Mouse (Mus musculus) forebrain, postnatal 0 days (tissue): ENCODE measurements at regions not wholly inside any gene's neighbourhood (a gene's known extent, or its start where the extent isn't known, plus 50 kb on each side); places are given as distances from the start of the nearest gene placed in this dataset.
A peak's percentile ranks its signal among the peaks of the same experiment; 100 is the strongest.

ENCODE experiments used
- ATAC-seq: fragments of 200-750 bp; cut with Nextera tagmentation; 2 replicates; pipeline ENCODE4 v1.8.0; 2017; ENCODE audit warnings: mild to moderate bottlenecking, moderate library complexity
- DNase-seq: peaks from one replicate; pipeline ENCODE4 v3.0.0-alpha.2; 2015
- H3K27ac ChIP-seq: fragments of 300-500 bp; sonication (generic); 2 replicates; pipeline ENCODE4 v1.5.1; 2014; ENCODE audit warnings: low read depth, mild to moderate bottlenecking, antibody characterized with exemption, low read length, moderate library complexity, mixed read lengths
- H3K27me3 ChIP-seq: fragments of 300-500 bp; sonication (generic); 2 replicates; pipeline ENCODE4 v1.6.1; 2014; ENCODE audit warnings: mild to moderate bottlenecking, low read length, mixed read lengths; ENCODE audit not compliant: insufficient read depth
- H3K36me3 ChIP-seq: fragments of 300-500 bp; sonication (generic); 2 replicates; pipeline ENCODE4 v1.6.1; 2014; ENCODE audit warnings: mild to moderate bottlenecking, moderate library complexity; ENCODE audit not compliant: insufficient read depth
- H3K4me1 ChIP-seq: fragments of 300-500 bp; sonication (generic); 2 replicates; pipeline ENCODE4 v1.6.1; 2014; ENCODE audit warnings: antibody characterized with exemption; ENCODE audit not compliant: insufficient read depth
- H3K4me2 ChIP-seq: fragments of 300-500 bp; sonication (generic); 2 replicates; pipeline ENCODE4 v1.6.1; 2014; ENCODE audit warnings: low read depth, mild to moderate bottlenecking, moderate library complexity
- H3K4me3 ChIP-seq: fragments of 300-500 bp; sonication (generic); 2 replicates; pipeline ENCODE4 v1.5.1; 2014; ENCODE audit warnings: low read depth, low read length, mixed read lengths
- H3K9ac ChIP-seq: fragments of 300-500 bp; sonication (generic); 2 replicates; pipeline ENCODE4 v1.6.1; 2014; ENCODE audit warnings: mild to moderate bottlenecking
- H3K9me3 ChIP-seq: fragments of 300-500 bp; sonication (generic); 2 replicates; pipeline ENCODE4 v1.6.1; 2016; ENCODE audit warnings: low read length
- CTCF ChIP-seq: sonication (generic); IDR thresholded peaks from 2 replicates; pipeline ENCODE4 v1.5.1; 2016; ENCODE audit warnings: antibody characterized with exemption, control low read depth, low read depth
- WGBS: fragments of 180-500 bp; shearing (Covaris S2); extraction: QIAGEN DNeasy Blood & Tissue Kit; methylation state at CpG from one replicate; pipeline ENCODE4 v1.1.7; 2014; 5-methylcytosine and 5-hydroxymethylcytosine counted together

- no peak overlapping the region for H3K9ac ChIP-seq
- no peak; the same call in 1 of the 2 replicates for TF ChIP-seq CTCF
- DNase-seq (no peak), ATAC-seq (no peak)
- H3K4me2 ChIP-seq = no peak overlapping the region
- no peak overlapping the region for H3K4me3 ChIP-seq
- H3K4me1 ChIP-seq = peaks cover 2% of the 10 kb centered on the region
- H3K27me3 ChIP-seq = no peaks in the 10 kb centered on the region
- WGBS = 63% methylated on average over 7 of the region's 7 CpGs
- H3K27ac ChIP-seq = no peak overlapping the region
- H3K9me3 ChIP-seq = no peaks in the 10 kb centered on the region
- no peaks in the 10 kb centered on the region for H3K36me3 ChIP-seq
Observed at GRCm38 (mm10) chr8:112093554-112093953, 78.7 kb upstream of the Gm6793 start.

GRCm38 (mm10) chr8:112092831-112093230 is 78.0 kb upstream of the Gm6793 start:
- ATAC-seq (no peak), DNase-seq (no peak)
- no peak overlapping the region for H3K27ac ChIP-seq
- H3K4me2 ChIP-seq = no peak overlapping the region
- no peak overlapping the region for H3K9ac ChIP-seq
- no peaks in the 10 kb centered on the region for H3K27me3 ChIP-seq
- H3K9me3 ChIP-seq = no peaks in the 10 kb centered on the region
- no peaks in the 10 kb centered on the region for H3K36me3 ChIP-seq
- no peak overlapping the region for H3K4me3 ChIP-seq
- WGBS = 32% methylated on average over 3 of the region's 3 CpGs
- TF ChIP-seq CTCF = no peak
- H3K4me1 ChIP-seq = no peaks in the 10 kb centered on the region

GRCm38 (mm10) chr8:112078621-112079020 is 63.8 kb upstream of the Gm6793 start:
- TF ChIP-seq CTCF = no peak
- ATAC-seq (peak; percentile 45; the same call in 1 of the 2 replicates), DNase-seq (peak; percentile 35)
- Histone ChIP-seq H3K4me1 (no peaks in the 10 kb centered on the region), H3K4me2 (no peak overlapping the region), H3K27me3 (no peaks in the 10 kb centered on the region), H3K9me3 (no peaks in the 10 kb centered on the region), H3K9ac (no peak overlapping the region), H3K4me3 (no peak overlapping the region), H3K27ac (no peak overlapping the region), H3K36me3 (no peaks in the 10 kb centered on the region)
- whole genome bisulfite sequencing = 39% methylated on average over 10 of the region's 10 CpGs

- Histone ChIP-seq H3K4me3 (no peak overlapping the region), H3K9ac (no peak overlapping the region), H3K27ac (no peak overlapping the region), H3K9me3 (no peaks in the 10 kb centered on the region), H3K27me3 (no peaks in the 10 kb centered on the region), H3K4me1 (no peaks in the 10 kb centered on the region), H3K36me3 (no peaks in the 10 kb centered on the region), H3K4me2 (no peak overlapping the region)
- TF ChIP-seq CTCF = no peak
- WGBS = 54% methylated on average over 14 of the region's 14 CpGs
- DNase-seq = peak; percentile 21
- no peak for ATAC-seq
Observed at GRCm38 (mm10) chr8:112072205-112072604, 57.4 kb upstream of the Gm6793 start.

GRCm38 (mm10) chr8:112070251-112070650 is 55.4 kb upstream of the Gm6793 start:
- no peaks in the 10 kb centered on the region for H3K27me3 ChIP-seq

More at GRCm38 (mm10) chr8:112070251-112070650, 55.4 kb upstream of the Gm6793 start:
- DNase-seq (no peak), ATAC-seq (no peak)
- no peak for TF ChIP-seq CTCF
- 66% methylated on average over 8 of the region's 8 CpGs for WGBS
- no peaks in the 10 kb centered on the region for H3K36me3 ChIP-seq
- no peak overlapping the region for H3K9ac ChIP-seq
- no peaks in the 10 kb centered on the region for H3K4me1 ChIP-seq
- H3K4me2 ChIP-seq = no peak overlapping the region
- H3K4me3 ChIP-seq = no peak overlapping the region
- H3K27ac ChIP-seq = no peak overlapping the region
- H3K9me3 ChIP-seq = no peaks in the 10 kb centered on the region
